Mouse (Mus musculus) layer of hippocampus, postnatal 10 days (tissue): ENCODE data around the gene Actr8. TPM values are rescaled to one million over a fixed set of nuclear protein-coding genes. Genes with fewer than 3 reads are reported as not detected.
A peak's percentile ranks its signal among the peaks of the same experiment; 100 is the strongest.

Experiments used
- DNase-seq, 2 experiments: peaks; one replicate each; pipeline ENCODE4 v3.0.0; 2021; ENCODE audit warnings: low spot score in 2 of 2
- total RNA-seq, 2 experiments: library from RNA; stranded (reverse); gene quantifications; 2 replicates each; pipeline ENCODE4 v1.2.3; 2021

Actr8 gene
- total RNA-seq, 2 experiments from 2014 or later: 67.3 to 71.7 TPM

GRCm38 (mm10) chr14:29994976-29995375, 16.8 kb downstream of the Actr8 start:
- DNase-seq: no peak

GRCm38 (mm10) chr14:29996000-29996751, 18.0 kb downstream of the Actr8 start:
- no peak for DNase-seq

- DNase-seq: no peak
Observed at GRCm38 (mm10) chr14:29997345-29997744, 19.2 kb downstream of the Actr8 start.

GRCm38 (mm10) chr14:29998747-29999474, 20.8 kb downstream of the Actr8 start:
- no peak for DNase-seq

- no peak for DNase-seq
Observed at GRCm38 (mm10) chr14:29999475-29999811, 21.3 kb downstream of the Actr8 start.

- peak; percentile 35 to 55 for DNase-seq
Observed at GRCm38 (mm10) chr14:30008733-30009575, 30.8 kb downstream of the Actr8 start, which contains the start of the genes Il17rb and Chdh. TSS of gene Il17rb (minus strand) at chr14:30008896. TSS of gene Chdh (plus strand) at chr14:30009023.

GRCm38 (mm10) chr14:30009864-30010560, 31.9 kb downstream of the Actr8 start:
- peak; percentile 68 to 76 for DNase-seq

GRCm38 (mm10) chr14:30011886-30012560, 33.9 kb downstream of the Actr8 start:
- peak in 1 of 2 experiments; percentile 41 for DNase-seq

GRCm38 (mm10) chr14:30014487-30014886, 36.4 kb downstream of the Actr8 start:
- no peak for DNase-seq

GRCm38 (mm10) chr14:30015008-30015407, 36.9 kb downstream of the Actr8 start:
- DNase-seq: no peak

GRCm38 (mm10) chr14:30016666-30017065, 38.5 kb downstream of the Actr8 start:
- no peak for DNase-seq

- DNase-seq: no peak
Observed at GRCm38 (mm10) chr14:30017794-30018462, 39.8 kb downstream of the Actr8 start.

GRCm38 (mm10) chr14:30018463-30018801, 40.3 kb downstream of the Actr8 start:
- no peak for DNase-seq

GRCm38 (mm10) chr14:30018846-30019245, 40.7 kb downstream of the Actr8 start:
- no peak for DNase-seq

GRCm38 (mm10) chr14:30019375-30019774, 41.2 kb downstream of the Actr8 start:
- DNase-seq: no peak

GRCm38 (mm10) chr14:30019792-30020575, 41.8 kb downstream of the Actr8 start:
- no peak for DNase-seq

GRCm38 (mm10) chr14:30022471-30022870, 44.3 kb downstream of the Actr8 start:
- DNase-seq: no peak

GRCm38 (mm10) chr14:30024387-30024786, 46.2 kb downstream of the Actr8 start:
- DNase-seq: no peak

- DNase-seq: no peak
Observed at GRCm38 (mm10) chr14:30027378-30027777, 49.2 kb downstream of the Actr8 start.
